Mouse (Mus musculus) frontal cortex, adult 2 months (tissue): ENCODE measurements around the gene Scly. TPM values are rescaled to one million over a fixed set of nuclear protein-coding genes. Genes with fewer than 3 reads are reported as not detected.

Experiments
- DNase-seq, 2 experiments: peaks; one replicate each; pipeline ENCODE4 v3.0.0; 2022; ENCODE audit warnings: low spot score in 1 of 2; ENCODE audit errors: extremely low spot score in 1 of 2
- polyA plus RNA-seq: library from polyadenylated mRNA; depleted of rRNA; stranded (reverse); fragments of >200 nt; gene quantifications from 2 replicates; pipeline ENCODE4 v1.2.3, GENCODE M21; 2012

Gene Scly
- polyA plus RNA-seq, 1 experiment = 20.0 TPM

DNA sequence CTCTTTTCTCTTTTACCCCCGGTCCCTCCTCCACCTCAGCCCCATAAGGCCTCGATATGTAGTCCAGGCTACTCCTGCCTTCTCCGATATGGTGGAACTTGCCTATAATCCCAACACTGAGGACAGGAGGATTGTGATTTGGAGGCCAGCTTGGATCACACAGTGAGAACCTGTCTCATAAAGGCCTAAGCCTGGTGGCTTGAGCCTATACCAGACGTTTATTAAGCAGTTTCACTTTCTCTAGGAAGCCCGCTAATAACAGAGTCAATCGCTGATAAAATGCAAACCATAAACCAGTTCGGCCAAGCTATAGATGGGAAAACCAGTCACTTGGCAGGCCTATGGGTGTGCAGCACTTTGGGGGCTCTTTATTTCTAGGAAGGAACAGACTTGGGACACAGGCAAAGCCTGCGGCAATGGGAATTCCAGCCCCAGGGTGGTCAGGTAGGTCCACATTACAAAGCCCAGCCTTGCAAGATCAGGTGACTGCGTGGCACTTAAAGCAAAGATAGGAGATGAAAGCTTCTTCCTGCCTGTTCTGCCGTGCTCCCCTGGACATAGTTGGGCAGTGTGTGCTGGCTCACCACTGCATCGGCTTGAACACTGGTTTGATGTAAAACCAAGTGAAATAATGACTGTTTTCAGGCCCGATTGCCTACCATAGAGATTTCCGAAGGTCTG, 1.0 kb downstream of the Scly start:
- no peak for DNase-seq

DNA sequence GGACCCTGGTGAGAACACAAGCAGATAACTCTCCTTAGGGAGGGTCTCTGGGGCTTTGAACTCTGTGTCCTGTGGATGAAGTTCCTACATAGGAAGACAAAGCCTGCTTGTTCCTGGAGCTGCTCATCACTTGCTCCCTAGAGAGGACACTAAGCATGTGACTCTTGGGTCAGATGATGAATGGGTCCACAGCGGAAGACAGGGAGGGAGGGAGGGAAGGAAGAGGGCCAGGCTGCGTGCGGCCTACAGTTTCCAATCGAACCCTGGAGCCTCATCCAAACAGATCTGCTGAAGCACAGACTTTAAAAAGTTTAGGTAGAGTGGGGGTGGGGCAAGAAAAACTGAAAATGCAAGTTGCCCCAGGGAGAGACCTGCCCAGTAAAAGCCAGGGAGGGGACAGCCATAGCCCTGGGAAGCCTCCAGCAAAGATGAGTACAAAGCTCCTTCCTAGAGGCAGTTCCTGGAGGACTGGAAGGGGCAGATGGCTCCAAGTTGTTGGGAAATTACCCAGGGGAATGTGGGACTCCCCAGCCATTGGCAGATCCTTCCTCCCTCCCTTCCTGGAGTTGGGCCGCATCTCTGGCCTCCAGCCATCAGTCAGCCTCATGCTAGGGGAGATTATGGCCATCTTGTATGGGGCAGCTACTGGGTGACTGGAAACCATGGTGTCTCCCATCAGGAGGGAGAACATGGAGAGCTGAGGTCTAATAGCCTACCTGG, 1.7 kb downstream of the Scly start:
- DNase-seq = no peak

DNA sequence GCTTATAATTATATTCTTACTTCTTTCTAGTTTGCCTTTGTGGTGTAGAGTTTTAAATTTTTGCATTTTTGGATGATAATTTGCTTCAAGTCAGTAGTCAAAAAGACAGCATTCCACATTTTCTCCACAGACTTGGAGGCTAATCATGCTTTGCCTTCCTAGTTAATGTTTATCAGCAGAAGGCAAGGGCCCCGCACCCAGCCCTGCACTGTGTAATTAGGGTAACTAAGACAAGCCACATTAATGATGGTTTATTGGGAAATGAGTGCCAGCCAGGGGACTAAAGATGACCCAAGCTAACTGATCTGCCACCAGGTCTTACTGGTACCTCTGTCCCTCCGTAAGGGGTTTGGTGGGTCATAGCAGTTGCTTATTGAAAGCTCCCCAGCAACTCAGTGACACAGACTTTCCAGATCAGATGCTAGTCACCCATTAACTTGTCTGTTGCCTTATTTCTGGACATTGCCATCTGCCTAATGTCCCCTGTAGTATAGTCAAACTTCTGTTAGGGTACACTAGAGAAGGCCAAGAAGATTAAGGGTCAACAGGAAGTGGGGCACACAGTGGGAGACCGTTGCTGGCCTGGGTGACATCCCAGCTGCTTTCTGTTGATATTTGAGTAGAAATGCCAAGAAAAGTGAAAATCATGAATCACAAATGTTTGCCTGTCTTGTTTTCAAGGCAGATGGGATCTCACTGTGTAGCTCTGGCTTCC, 3.2 kb downstream of the Scly start:
- no peak for DNase-seq

DNA sequence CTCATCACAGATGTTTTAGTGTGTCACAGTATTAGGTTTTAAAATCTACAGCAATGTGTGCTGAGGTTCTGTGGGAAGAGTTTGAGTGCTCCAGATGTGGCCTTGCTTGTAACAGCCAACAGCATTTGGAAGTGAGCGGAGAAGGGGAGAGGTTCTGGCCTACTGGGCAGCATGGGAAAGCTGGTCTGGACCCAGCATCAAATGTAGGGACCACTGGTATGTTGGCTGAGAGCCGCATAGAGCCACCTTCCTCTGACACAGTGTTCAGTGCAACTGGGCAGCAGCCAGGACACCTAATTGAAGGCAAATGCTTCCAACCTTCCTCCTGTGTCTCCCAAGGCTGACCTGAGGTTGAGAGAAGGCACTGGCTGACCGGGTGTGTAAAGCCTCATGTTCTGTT, 3.9 kb downstream of the Scly start:
- no peak for DNase-seq

DNA sequence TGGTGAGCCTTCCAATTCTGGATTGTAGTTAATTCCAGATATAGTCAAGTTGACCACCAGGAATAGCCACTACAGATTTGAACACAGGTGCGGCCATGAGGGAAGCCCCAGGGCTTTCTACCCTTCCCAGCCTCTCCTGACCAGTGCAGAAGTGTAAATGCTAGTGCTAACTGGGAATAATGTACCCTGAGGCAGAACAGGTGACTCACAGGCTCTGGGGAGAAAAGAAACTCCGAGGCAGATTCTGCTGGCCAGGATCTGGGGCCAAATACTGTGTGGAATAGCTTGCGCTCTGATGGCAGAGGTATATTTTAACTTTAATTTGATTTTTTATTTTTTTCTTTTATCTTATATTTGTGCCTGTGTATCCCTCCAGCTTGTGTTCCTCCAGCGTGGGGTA, 6.5 kb downstream of the Scly start:
- no peak for DNase-seq

DNA sequence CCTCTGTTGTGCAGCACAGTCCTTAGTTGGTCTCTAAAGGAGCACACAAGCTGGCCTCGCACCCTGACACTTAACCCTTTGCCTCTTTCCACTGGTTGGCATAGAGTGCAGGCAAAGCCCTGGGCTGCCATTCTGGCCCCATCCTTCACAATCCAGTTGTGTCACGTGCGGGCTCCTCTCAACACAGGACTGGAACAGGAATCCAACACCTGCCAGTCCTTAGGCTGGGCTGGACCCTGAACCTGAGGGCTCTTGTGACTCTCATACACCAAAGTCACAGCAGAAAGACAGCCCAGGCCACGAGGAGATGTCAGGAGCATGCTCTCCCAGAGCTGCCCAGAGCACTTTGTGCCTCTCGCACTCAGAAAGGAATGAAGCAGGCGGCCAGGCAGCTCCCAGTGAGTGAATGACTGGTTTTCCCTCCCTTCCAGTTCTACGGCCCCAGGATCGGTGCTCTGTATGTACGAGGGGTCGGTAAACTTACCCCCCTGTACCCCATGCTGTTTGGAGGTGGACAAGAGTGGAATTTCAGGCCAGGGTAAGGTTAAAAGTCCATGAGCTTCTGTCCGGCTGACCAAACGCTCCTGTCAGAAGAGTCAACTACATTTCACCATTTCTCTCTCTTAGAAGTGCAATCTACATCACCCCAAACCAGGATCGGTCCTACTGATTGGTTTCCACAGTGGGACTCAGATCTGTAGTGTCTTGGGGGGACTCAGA, 11.4 kb downstream of the Scly start:
- DNase-seq = no peak

DNA sequence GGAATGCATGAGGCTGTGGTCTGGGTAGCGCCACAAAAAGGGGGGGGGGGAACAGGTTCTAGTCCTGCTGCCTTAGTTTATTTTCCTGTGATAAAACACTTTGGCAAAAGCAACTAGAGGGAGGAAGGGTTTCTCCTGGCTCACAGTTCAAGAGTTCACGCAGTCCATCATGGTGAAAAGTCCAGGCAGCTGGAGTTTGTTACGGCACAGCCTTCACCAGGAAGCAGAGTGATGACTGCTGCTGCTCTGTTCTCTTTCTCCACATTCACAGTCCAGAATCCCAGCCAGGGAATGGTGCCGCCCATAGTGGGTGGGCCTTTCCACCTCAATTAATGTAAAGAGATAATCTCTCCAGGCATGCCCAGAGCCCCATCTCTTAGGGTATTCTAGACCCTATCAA, 14.1 kb downstream of the Scly start:
- no peak for DNase-seq

DNA sequence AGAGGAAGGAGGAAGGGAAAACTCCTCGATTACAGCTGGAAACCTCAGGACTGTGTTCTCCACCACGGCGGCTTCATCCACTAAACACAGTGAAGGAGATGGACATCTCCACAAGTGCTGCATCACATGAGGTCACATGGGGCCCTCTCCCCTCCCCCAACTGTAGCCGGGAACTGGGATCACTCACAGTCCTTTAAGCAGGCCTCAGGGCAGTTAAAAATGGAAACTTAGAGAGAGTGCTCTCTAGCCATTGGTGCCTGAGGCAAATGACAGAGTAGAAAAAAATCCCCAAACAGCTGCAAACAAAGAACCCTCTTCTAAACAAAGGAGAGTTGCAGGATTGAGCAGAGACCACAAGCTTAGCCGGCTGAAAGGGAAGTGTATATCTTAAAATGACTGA, 15.1 kb downstream of the Scly start:
- DNase-seq = no peak

DNA sequence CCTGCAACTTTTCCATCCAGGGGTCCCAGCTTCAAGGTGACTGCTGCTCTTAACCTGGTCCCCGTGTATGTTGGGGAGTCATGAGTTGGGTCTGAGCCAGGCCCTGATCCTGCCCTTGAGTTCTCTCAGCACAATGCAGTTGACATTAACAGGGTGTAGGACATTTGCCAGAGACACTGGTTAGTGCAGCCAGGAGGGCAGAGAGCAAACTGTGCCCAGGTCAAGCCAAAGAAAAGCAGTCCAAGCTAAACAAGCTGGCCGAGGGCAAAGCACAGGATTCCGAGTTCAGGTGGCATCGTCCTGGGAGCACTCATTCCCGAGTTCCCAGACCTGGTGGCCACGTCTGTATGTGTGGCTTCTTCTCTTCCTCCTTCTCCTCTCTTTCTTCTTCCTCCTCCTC, 19.5 kb downstream of the Scly start:
- no peak for DNase-seq

DNA sequence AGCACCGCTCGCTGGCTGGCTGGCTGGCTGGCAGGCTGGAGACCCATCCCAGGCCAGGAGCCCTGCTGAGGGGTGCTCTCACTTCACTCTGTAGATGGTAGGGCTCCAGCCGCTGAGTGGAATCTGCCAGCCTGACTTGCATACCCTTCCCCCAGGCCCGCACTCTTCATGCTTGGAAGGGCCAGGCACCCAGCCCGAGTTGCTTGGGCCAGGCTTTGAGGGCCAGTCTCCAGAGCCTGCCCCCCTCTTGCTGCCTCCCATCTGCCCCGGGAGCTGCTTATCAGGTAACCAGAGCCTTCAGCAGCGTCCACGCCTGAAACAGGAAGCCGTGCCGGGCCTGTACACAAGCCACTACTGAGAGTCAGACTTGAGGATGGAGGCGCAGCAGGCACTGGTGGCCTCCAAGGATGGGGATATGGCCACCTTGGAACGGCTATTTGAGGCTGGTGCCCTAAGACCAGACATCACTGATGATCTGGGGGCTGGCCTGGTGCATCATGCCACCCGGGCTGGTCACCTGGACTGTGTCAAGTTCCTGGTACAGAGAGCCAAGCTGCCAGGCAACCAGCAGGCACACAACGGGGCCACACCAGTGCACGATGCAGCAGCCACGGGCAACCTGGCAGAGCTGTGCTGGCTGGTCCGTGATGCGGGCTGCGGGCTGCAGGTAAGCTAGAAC, 23.8 kb downstream of the Scly start, which contains the start of gene Espnl:
Gene Espnl, plus strand, starts transcription at position 316 of the 679 bp plus-strand sequence.
- DNase-seq = no peak

DNA sequence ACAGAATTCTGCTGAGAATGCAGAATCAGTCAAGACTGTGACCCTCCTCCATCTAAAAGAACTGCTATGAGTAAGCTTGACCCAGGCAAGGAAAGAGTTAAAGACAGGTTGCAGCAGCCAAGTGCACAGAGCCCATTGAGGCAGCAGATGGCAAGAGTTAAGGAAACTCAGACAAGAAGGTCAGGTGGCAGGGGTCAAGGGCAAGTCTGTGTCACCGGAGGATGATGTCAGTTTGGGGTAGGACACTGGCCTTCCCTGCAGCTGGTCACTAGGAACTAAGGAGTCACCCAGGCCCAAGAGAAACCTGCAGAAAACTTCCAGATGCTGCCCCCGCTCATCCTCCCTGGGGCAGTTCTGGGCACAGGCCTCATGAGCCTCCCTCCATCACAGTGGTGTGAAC, 26.5 kb downstream of the Scly start:
- no peak for DNase-seq

DNA sequence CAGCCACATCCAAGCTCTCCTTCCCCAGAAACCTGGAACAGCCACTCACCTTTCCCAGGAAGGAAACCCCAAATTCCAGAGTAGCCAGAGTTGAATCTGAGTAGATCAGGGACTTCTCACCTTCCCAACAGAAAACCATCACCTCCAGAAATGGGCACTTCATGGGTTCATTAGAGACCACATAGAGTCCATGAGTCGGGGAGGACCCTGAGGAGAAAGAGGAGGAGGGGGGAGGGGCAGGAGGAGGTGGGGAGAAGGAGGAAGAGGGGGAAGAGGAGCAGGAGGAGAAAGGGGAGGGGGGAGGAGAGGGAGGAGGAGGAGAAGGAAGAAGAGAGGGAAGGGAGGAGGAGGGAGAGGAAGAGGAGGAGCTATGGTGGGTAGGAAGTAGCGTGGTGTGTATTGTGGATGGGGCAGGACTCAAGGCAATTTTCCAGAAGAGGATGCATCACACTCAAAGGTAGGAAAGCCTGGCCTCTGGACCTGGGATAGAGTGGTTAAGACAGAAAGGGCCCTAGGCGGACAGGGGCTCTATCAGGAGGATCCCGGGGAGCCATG, 27.4 kb downstream of the Scly start:
- no peak for DNase-seq

DNA sequence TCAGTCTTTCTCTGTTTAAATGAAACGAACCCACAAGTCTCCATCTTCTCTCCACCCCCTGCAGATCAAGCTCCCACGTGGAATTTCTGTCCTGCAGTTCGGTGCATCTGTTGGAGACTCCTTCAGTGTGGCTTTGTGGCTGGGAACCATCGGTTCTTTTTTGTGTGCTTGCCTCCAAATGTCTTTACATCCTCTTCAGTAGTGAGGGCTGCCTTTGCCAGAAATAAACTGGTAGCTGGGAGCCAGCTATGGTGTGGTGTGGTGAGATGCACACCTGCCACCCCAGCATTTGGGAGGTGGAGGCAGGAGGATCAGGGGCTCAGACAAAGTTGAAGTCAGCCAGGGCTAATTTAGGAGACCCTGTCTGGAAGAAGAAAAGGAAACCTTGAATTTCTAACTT, 34.0 kb downstream of the Scly start:
- peak; percentile 53 to 62 for DNase-seq

DNA sequence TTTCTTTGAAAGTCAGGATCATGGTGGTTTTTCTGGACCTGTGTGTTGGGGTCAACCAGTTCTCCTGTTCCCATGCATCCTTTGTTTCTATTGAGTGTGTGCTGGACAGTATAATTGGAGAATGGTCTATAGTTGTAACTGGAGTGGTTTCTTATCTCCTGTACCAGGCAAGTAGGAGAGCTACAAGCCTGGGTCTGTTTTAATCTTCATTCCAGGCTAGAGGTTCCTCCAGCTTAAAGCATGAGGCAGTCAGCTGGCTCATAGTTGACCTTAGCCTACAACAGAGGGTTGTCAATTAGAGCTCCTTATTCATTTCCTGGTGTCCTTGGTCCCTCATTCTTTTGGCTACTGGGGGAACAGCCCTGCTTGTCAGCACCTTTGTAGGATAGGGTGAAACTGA, 35.4 kb downstream of the Scly start:
- no peak for DNase-seq

DNA sequence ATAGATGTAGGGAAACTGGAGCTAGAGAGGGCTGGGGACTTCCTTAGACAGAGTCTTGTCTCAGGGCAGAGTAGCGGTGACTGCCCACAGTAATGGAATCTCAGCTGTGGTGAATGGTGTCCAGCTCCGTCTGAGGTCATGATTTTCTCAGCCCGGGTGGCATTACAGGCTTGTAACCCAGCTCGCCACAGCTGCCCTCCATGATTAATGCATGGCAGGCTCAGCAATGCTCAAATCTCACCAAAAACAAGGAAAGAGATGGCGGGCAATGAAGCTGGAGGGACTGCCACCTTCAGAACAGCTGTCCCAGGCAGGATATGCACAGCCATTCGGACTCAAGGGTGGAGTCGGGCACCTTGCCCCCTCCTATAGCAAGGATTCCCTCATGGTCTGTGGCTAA, 39.2 kb downstream of the Scly start:
- no peak for DNase-seq

DNA sequence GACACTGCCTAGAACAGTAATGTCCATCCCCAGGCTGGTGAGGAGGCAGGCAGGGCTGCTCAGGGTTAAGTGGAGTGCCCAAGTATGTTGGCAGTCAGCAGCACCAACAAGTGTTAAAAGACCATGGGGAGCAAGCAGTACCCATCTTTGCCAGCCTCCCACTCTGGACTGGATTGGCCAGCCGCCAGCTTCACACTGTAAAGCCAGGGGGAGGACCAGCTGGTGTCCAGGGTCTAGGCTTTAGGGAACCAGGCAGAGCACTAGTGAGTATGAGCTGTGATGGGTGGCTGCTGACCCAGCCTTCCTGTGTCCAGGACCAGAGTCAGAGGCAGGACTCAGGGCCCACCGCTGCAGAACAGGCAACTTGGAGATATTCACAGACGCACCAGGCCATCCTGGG, 45.9 kb downstream of the Scly start:
- DNase-seq = peak; percentile 19 to 36

DNA sequence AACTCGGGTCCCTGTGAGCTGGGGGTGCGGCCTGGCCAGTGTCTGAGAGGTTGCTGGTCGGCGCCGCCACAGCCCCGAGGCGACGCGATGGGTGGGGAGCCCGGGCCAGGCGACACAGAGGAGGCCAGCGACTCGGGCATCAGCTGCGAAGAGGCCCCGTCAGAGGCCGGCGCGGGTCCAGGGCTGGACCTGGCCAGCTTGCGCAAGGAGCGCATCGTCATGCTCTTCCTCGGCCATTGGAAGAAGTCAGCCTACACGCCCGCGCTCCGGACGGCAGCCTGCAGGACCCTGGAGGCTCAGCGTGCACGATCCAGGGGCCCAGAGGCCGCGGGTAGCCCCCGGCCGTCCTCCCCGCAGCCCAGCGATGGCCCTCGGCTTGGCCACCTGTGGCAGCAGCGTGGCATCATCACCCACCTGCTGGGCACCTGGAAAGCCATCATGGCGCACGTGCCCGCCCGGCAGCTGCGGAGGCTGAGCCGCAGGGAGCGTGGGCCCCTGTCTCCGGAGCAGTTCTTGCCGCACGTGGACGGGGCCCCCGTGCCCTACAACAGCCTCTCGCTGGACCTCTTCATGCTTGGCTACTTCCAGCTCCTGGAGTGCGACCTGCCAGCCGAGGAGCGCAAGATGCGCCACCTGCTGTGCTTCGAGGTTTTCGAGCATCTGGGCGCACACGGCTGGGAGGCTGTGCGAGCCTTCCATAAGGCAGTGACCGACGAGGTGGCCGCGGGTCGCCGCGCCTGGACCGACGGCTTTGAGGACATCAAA, 47.0 kb downstream of the Scly start:
- DNase-seq = no peak

DNA sequence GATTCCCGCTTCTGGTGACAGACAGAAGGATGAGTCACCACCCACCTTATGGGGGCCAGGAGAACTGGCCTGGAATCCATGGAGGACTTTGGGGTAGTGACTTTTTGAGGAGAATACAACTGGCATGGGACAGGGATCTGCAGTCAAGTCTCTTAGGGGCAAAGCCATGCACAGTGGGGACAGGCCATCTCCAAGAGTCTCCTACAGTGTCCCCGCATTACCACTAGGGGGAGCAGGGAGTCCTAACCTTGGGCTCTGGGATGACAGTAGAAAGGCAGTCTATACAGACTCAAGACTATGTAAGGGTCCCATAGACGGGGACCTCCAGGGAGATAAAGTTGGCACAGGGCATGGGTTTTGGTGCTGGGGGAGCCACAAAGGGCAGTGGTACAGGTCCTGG, 48.8 kb downstream of the Scly start:
- DNase-seq = peak; percentile 25 to 79

DNA sequence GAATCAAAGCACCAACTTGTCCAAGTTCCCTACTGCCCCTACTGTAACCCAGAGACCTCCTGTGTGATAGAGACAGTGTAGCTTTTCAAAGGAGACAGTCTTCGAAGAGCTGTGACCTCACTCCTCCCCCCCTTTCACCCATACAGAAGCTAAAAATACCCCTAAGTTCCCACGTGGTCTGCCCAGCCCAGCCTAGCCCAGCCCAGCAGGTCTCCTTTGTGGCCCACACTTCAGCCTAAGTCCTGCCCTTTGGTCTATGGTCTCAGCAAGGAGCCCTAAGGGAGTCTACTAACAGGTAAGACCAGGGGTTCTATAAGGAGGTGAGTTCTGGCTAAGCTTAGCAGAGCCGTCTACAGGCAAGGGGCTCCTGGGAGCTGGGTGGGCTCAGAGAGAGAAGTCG, 52.7 kb downstream of the Scly start, which contains the start of gene Klhl30:
Gene Klhl30, plus strand, starts transcription at position 176 of the 400 bp plus-strand sequence.
- DNase-seq = no peak
